Mouse (Mus musculus) forebrain, embryonic 16.5 days (tissue): ENCODE data around the gene Paf1. TPM values are rescaled to one million over a fixed set of nuclear protein-coding genes. Genes with fewer than 3 reads are reported as not detected.

Experiments used
- ATAC-seq: fragments of 200-750 bp; cut with Nextera tagmentation; 2 replicates; pipeline ENCODE4 v1.8.0; 2017; ENCODE audit warnings: mild to moderate bottlenecking, moderate library complexity
- H3K27ac ChIP-seq: fragments of 300-500 bp; sonication (generic); 2 replicates; pipeline ENCODE4 v1.5.1; 2014; ENCODE audit warnings: low read length, control low read depth
- H3K27me3 ChIP-seq: fragments of 300-500 bp; sonication (generic); replicated peaks from 2 replicates; pipeline ENCODE4 v1.6.1; 2014; ENCODE audit warnings: low read length; ENCODE audit not compliant: control insufficient read depth, insufficient read depth
- H3K36me3 ChIP-seq: fragments of 300-500 bp; sonication (generic); 2 replicates; pipeline ENCODE4 v1.6.1; 2014; ENCODE audit not compliant: control insufficient read depth, insufficient read depth
- H3K4me1 ChIP-seq: fragments of 300-500 bp; sonication (generic); replicated peaks from 2 replicates; pipeline ENCODE4 v1.6.1; 2014; ENCODE audit warnings: low read length; ENCODE audit not compliant: control insufficient read depth, insufficient read depth
- H3K4me2 ChIP-seq: fragments of 300-500 bp; sonication (generic); 2 replicates; pipeline ENCODE4 v1.6.1; 2014; ENCODE audit warnings: mild to moderate bottlenecking, low read length, control low read depth
- H3K4me3 ChIP-seq: fragments of 300-500 bp; sonication (generic); replicated peaks from 2 replicates; pipeline ENCODE4 v1.5.1; 2014; ENCODE audit warnings: mild to moderate bottlenecking, low read length, control low read depth
- H3K9ac ChIP-seq: fragments of 300-500 bp; sonication (generic); replicated peaks from 2 replicates; pipeline ENCODE4 v1.6.1; 2014; ENCODE audit warnings: low read depth, low read length, control low read depth
- H3K9me3 ChIP-seq: fragments of 300-500 bp; sonication (generic); 2 replicates; pipeline ENCODE4 v1.6.1; 2016; ENCODE audit warnings: low read length; ENCODE audit not compliant: control insufficient read depth
- WGBS: fragments of 180-500 bp; shearing (Covaris S2); extraction: QIAGEN DNeasy Blood & Tissue Kit; methylation state at CpG from one replicate; pipeline ENCODE4 v1.1.7; 2014; 5-methylcytosine and 5-hydroxymethylcytosine counted together
- polyA plus RNA-seq: library from polyadenylated mRNA; unstranded; fragments of >200 nt; fragmentation: Nextera tagmentation; extraction: Ambion mirVana; gene quantifications from 2 replicates; pipeline ENCODE4 v1.2.1, GENCODE M21; 2015

Paf1 gene
- polyA plus RNA-seq, 1 experiment from 2014 or later: 111 TPM

DNA sequence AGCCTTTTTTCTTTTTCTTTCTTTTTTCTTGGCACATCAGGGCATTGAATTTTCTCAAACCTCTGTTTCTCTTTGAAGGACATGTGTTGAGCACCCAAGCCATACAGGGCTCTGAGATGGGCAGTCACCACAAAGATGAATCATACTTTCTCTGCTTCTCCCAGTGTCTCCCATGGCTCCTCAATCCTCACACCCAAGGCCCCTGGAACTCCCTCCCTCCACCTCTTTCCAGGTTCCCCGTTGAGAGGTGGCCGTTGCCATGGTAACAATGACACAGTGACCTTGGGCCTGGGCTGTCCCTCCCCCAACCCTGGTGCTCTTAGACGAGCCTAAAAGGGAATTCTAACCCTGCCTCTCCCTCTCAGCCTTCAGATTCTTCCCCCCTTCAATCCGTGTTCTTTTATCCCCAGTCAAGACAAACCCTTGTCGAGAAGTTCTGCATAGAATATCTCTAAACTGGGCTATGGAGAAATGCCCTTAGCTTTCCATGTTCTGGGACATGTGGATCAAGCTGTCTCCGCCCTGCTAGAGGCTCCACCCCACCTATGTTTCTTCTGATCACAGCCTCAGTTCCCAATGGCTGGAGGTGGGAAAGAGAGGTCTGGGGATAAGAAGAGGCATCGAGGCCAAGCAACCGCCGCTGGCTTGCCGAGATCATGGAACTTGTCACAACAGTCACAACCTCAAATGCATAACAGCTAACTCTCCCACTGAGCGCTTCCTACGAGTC lies 54.5 kb downstream of the Paf1 start:
- no peaks in the 10 kb centered on the region for H3K9me3 ChIP-seq
- no peak overlapping the region for H3K27ac ChIP-seq
- 0 out of 2 replicates have a peak, but pooled peaks cover 2% of the 10 kb centered on the region for H3K27me3 ChIP-seq
- WGBS: 20% methylated on average over 12 of the region's 12 CpGs
- no peak overlapping the region for H3K9ac ChIP-seq
- H3K4me1 ChIP-seq: peaks cover 2% of the 10 kb centered on the region; the same call in 1 of the 2 replicates
- H3K4me3 ChIP-seq: no peak overlapping the region
- H3K4me2 ChIP-seq: no peak overlapping the region
- ATAC-seq: no peak
- H3K36me3 ChIP-seq: no peaks in the 10 kb centered on the region

GRCm38 (mm10) chr7:28447865-28448820 lies 55.4 kb downstream of the Paf1 start:
- no peak overlapping the region for H3K4me2 ChIP-seq
- ATAC-seq: no peak
- H3K4me1 ChIP-seq: peaks cover 10% of the 10 kb centered on the region
- no peaks in the 10 kb centered on the region for H3K9me3 ChIP-seq
- no peak overlapping the region for H3K9ac ChIP-seq
- H3K4me3 ChIP-seq: no peak overlapping the region
- H3K27me3 ChIP-seq: 0 out of 2 replicates have a peak, but pooled peaks cover 2% of the 10 kb centered on the region
- H3K36me3 ChIP-seq: no peaks in the 10 kb centered on the region
- WGBS: 73% methylated on average over 13 of the region's 13 CpGs
- H3K27ac ChIP-seq: no peak overlapping the region

Other genes starting within 250 kb of the Paf1 start
- 84.4 and 86.8 TPM in 2 replicates for gene Fbl, start 223.2 kb upstream of the Paf1 start, polyA plus RNA-seq
- 14.4 and 14.8 TPM in 2 replicates for gene Dyrk1b, start 213.5 kb upstream of the Paf1 start, polyA plus RNA-seq
- gene Eid2, start 125.1 kb upstream of the Paf1 start, polyA plus RNA-seq: 3.8 and 4.1 TPM in 2 replicates
- 41.8 and 45.1 TPM in 2 replicates for gene Eid2b, start 115.2 kb upstream of the Paf1 start, polyA plus RNA-seq
- gene Selenov, start 101.8 kb upstream of the Paf1 start, polyA plus RNA-seq: 0.16 TPM in 1 of 2 replicates, not detected in the other
- 9.9 and 10.5 TPM in 2 replicates for gene Dll3, start 90.7 kb upstream of the Paf1 start, polyA plus RNA-seq
- gene Timm50, start 80.9 kb upstream of the Paf1 start, polyA plus RNA-seq: 144 and 146 TPM in 2 replicates
- 114 and 118 TPM in 2 replicates for gene Supt5, start 54.2 kb upstream of the Paf1 start, polyA plus RNA-seq
- 464 and 494 TPM in 2 replicates for gene Rps16, start 42.3 kb upstream of the Paf1 start, polyA plus RNA-seq
- 40.7 and 50.8 TPM in 2 replicates for gene Plekhg2, start 20.4 kb upstream of the Paf1 start, polyA plus RNA-seq
- 6.5 and 6.7 TPM in 2 replicates for gene Zfp36, start 12.7 kb upstream of the Paf1 start, polyA plus RNA-seq
- gene Med29, start 243 bp upstream of the Paf1 start, polyA plus RNA-seq: 39.9 and 40.2 TPM in 2 replicates
- 1.7 and 2.2 TPM in 2 replicates for gene Gmfg, start 44.5 kb downstream of the Paf1 start, polyA plus RNA-seq
- gene Lrfn1, start 59.0 kb downstream of the Paf1 start, polyA plus RNA-seq: 9.1 and 10.6 TPM in 2 replicates
- gene Ifnl2, start 117.5 kb downstream of the Paf1 start, polyA plus RNA-seq: not detected in 2 replicates
- gene Ifnl3, start 129.9 kb downstream of the Paf1 start, polyA plus RNA-seq: not detected in 2 replicates
- not detected in 2 replicates for gene Sycn, start 147.9 kb downstream of the Paf1 start, polyA plus RNA-seq
- not detected in 2 replicates for gene Nccrp1, start 154.3 kb downstream of the Paf1 start, polyA plus RNA-seq
- gene Samd4b, start 205.2 kb downstream of the Paf1 start, polyA plus RNA-seq: 25.3 and 26.3 TPM in 2 replicates
- gene Pak4, start 205.2 kb downstream of the Paf1 start, polyA plus RNA-seq: 25.5 and 26.7 TPM in 2 replicates
- gene Acp7, start 238.4 kb downstream of the Paf1 start, polyA plus RNA-seq: not detected in 2 replicates